Comparison of ENCODE assay signal across 13 mouse cellular contexts in the genomic region with DNA sequence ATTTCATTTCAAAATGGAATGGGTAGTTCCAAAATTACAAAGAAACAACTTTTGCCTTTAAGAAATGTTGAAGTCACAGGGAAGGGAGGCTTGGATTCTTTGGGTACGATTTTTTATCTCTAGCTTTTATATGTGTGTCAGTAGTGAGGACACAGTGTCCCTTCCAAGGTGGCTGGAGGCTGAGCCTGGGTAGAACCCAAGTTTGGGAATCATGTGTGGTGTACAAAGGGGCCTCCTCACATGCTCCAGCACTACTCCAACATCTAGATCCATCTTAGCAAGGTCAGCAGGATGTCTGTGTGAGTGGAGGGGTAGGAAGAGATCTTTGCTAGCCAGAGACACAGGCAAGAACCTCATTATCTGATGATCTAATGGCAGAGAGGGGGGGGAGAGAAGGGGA.
DNase-seq lines count a peak whose midpoint lies in the region; ATAC-seq and TF ChIP-seq lines count a peak whose summit lies in the region.
"Had no signal": no experiment of that assay in that cellular context is flagged by ENCODE, and none has a peak within 500 bp of the region (broad histone marks: within the 10 kb centered on the region; RNA-seq: fewer than 3 reads in every experiment).

No protein-coding gene starts in this region.

- no peaks in the 10 kb centered on the region for H3K9me3 ChIP-seq in kidney, postnatal 0 days (replicated peaks; ENCODE audit: low read length)
- H3K9me3 ChIP-seq in intestine, embryonic 15.5 days = no peaks in the 10 kb centered on the region
- H3K9me3 ChIP-seq: neural tube, embryonic 13.5 days had no signal

- DNase-seq in kidney, postnatal 0 days (ENCODE audit: low spot score) = no peak
- DNase-seq in kidney, adult 2 months = no peak
- DNase-seq in spleen, adult 2 months (ENCODE audit: low read depth in 1 of 2, low spot score in 2 of 2) = no peak
- DNase-seq in spleen, postnatal 36 days (ENCODE audit: low spot score in 2 of 2) = no peak
- DNase-seq in testis, postnatal 14 days (ENCODE audit: low spot score) = peak; percentile 61
- DNase-seq in cerebellum, adult 2 months = no peak
- DNase-seq: retina, postnatal 1 day; thymus, postnatal 14 days had no signal

- H3K27ac ChIP-seq in kidney, postnatal 0 days = 0 out of 2 replicates have a peak overlapping the region, but pooled peaks have one; percentile 9
- H3K27ac ChIP-seq in kidney, adult 2 months (ENCODE audit: insufficient read depth, low read depth, low read length) = no peak overlapping the region
- peak overlapping the region; percentile 43; the same call in 1 of the 2 replicates for H3K27ac ChIP-seq in spleen, adult 2 months (ENCODE audit: insufficient read depth, low read length)
- H3K27ac ChIP-seq in intestine, embryonic 15.5 days = peak overlapping the region; percentile 45
- H3K27ac ChIP-seq in cerebellum, adult 2 months (ENCODE audit: insufficient read depth, low read length) = no peak overlapping the region
- H3K27ac ChIP-seq: neural tube, embryonic 13.5 days had no signal

- no peaks in the 10 kb centered on the region for H3K4me1 ChIP-seq in kidney, postnatal 0 days (replicated peaks; ENCODE audit: insufficient read depth, low read length)
- H3K4me1 ChIP-seq in kidney, adult 2 months (ENCODE audit: control insufficient read depth, insufficient read depth, low read length) = no peaks in the 10 kb centered on the region
- no peaks in the 10 kb centered on the region for H3K4me1 ChIP-seq in spleen, adult 2 months (ENCODE audit: control insufficient read depth, insufficient read depth, insufficient read length)
- H3K4me1 ChIP-seq in intestine, embryonic 15.5 days (replicated peaks) = 0 out of 2 replicates have a peak, but pooled peaks cover 5% of the 10 kb centered on the region
- H3K4me1 ChIP-seq in cerebellum, adult 2 months (ENCODE audit: control insufficient read depth, insufficient read depth, low read length) = peaks cover 14% of the 10 kb centered on the region; the same call in 1 of the 2 replicates
- H3K4me1 ChIP-seq: neural tube, embryonic 13.5 days had no signal

- no peak overlapping the region for H3K4me2 ChIP-seq in kidney, postnatal 0 days (ENCODE audit: low read length)
- H3K4me2 ChIP-seq in intestine, embryonic 15.5 days (replicated peaks) = no peak overlapping the region
- H3K4me2 ChIP-seq: liver, embryonic 11.5 days; neural tube, embryonic 13.5 days had no signal

- H3K9ac ChIP-seq in kidney, postnatal 0 days (ENCODE audit: low read depth, low read length) = no peak overlapping the region
- no peak overlapping the region for H3K9ac ChIP-seq in intestine, embryonic 15.5 days
- H3K9ac ChIP-seq: neural tube, embryonic 13.5 days had no signal

- H3K27me3 ChIP-seq in kidney, postnatal 0 days (ENCODE audit: insufficient read depth, low read length) = no peaks in the 10 kb centered on the region
- no peaks in the 10 kb centered on the region for H3K27me3 ChIP-seq in kidney, adult 2 months (replicated peaks; ENCODE audit: control insufficient read depth, insufficient read depth, low read length)
- no peaks in the 10 kb centered on the region for H3K27me3 ChIP-seq in spleen, adult 2 months (ENCODE audit: control insufficient read depth, insufficient read depth, low read length)
- H3K27me3 ChIP-seq in intestine, embryonic 15.5 days (replicated peaks) = no peaks in the 10 kb centered on the region
- no peaks in the 10 kb centered on the region for H3K27me3 ChIP-seq in cerebellum, adult 2 months (ENCODE audit: control insufficient read depth, insufficient read depth, low read length)
- H3K27me3 ChIP-seq: neural tube, embryonic 13.5 days had no signal

- H3K36me3 ChIP-seq in kidney, postnatal 0 days (ENCODE audit: insufficient read depth, low read length) = no peaks in the 10 kb centered on the region
- H3K36me3 ChIP-seq in kidney, adult 2 months (ENCODE audit: control insufficient read depth, insufficient read depth, low read length) = no peaks in the 10 kb centered on the region
- no peaks in the 10 kb centered on the region for H3K36me3 ChIP-seq in spleen, adult 2 months (ENCODE audit: control insufficient read depth, insufficient read depth, low read length)
- no peaks in the 10 kb centered on the region for H3K36me3 ChIP-seq in intestine, embryonic 15.5 days
- H3K36me3 ChIP-seq: neural tube, embryonic 13.5 days had no signal

- no peak for TF ChIP-seq CTCF in kidney, postnatal 0 days (IDR thresholded peaks at IDR 0.05; ENCODE audit: low read depth)
- no peak for TF ChIP-seq CTCF in kidney, adult 2 months (conservative IDR thresholded peaks at IDR 0.05; ENCODE audit: insufficient read depth, insufficient read length, low read depth, low read length)
- no peak for TF ChIP-seq CTCF in spleen, adult 2 months (IDR thresholded peaks at IDR 0.05; ENCODE audit: extremely low read depth, insufficient read depth, insufficient read length, insufficient replicate concordance)
- TF ChIP-seq CTCF in cerebellum, adult 2 months (IDR thresholded peaks at IDR 0.05; ENCODE audit: borderline replicate concordance, insufficient read depth, low read depth, low read length) = no peak

- no peak overlapping the region for H3K4me3 ChIP-seq in kidney, postnatal 0 days (replicated peaks; ENCODE audit: low read depth, low read length)
- no peak overlapping the region for H3K4me3 ChIP-seq in kidney, adult 2 months (ENCODE audit: insufficient read depth, low read depth, low read length)
- H3K4me3 ChIP-seq in spleen, adult 2 months (ENCODE audit: extremely low read depth, insufficient read depth, insufficient read length) = no peak overlapping the region
- H3K4me3 ChIP-seq in intestine, embryonic 15.5 days (replicated peaks) = no peak overlapping the region
- no peak overlapping the region for H3K4me3 ChIP-seq in cerebellum, adult 2 months (replicated peaks; ENCODE audit: insufficient read depth, low read depth, low read length)
- H3K4me3 ChIP-seq: neural tube, embryonic 13.5 days had no signal

- no peak for TF ChIP-seq POLR2A in kidney, adult 2 months (IDR thresholded peaks at IDR 0.05; ENCODE audit: low read depth, low read length)
- TF ChIP-seq POLR2A in spleen, adult 2 months (IDR thresholded peaks at IDR 0.05; ENCODE audit: low read depth, low read length) = no peak
- no peak for TF ChIP-seq POLR2A in cerebellum, adult 2 months (IDR thresholded peaks at IDR 0.05; ENCODE audit: borderline replicate concordance, insufficient read depth, low read length)

- 27% methylated on average over 1 of the region's 1 CpGs for WGBS in kidney, postnatal 0 days
- WGBS in kidney, adult 2 months = 48% methylated on average over 1 of the region's 1 CpGs
- WGBS in spleen, adult 2 months = 74% methylated on average over 1 of the region's 1 CpGs
- WGBS in intestine, embryonic 15.5 days = 57% methylated on average over 1 of the region's 1 CpGs
- WGBS in cerebellum, adult 2 months = 85% methylated on average over 1 of the region's 1 CpGs

- no peak for ATAC-seq in kidney, postnatal 0 days (replicated peaks; ENCODE audit: low FRiP score, low read depth)
- ATAC-seq in intestine, embryonic 15.5 days = peak; percentile 56; the same call in 1 of the 2 replicates
- ATAC-seq: activated CD4-positive, CD25-positive, alpha-beta regulatory T cell, adult 4 months; forebrain, embryonic 14.5 days had no signal

Comparison
In these comparisons a context has a peak if more than half of its experiments do, and no peak if none do; other contexts are left out.
1. H3K27ac ChIP-seq: peak in kidney, postnatal 0 days (single experiment), spleen, adult 2 months (single experiment) and intestine, embryonic 15.5 days (single experiment); none in kidney, adult 2 months (single experiment) and cerebellum, adult 2 months (single experiment).